Comparison of ENCODE assay signal across 8 mouse cellular contexts in genomic region chr6:31549361-31550051, GRCm38 (mm10). TPM values are rescaled to one million over a fixed set of nuclear protein-coding genes. Genes with fewer than 3 reads are reported as not detected.
DNase-seq lines count a peak whose midpoint lies in the region; ATAC-seq and TF ChIP-seq lines count a peak whose summit lies in the region.

No protein-coding gene starts in this region.

- no peak overlapping the region for H3K4me3 ChIP-seq in kidney, adult 2 months (ENCODE audit: insufficient read depth, low read depth, low read length)
- no peak overlapping the region for H3K4me3 ChIP-seq in midbrain, embryonic 16.5 days (ENCODE audit: low read depth, low read length)

- H3K9me3 ChIP-seq in midbrain, embryonic 16.5 days (replicated peaks; ENCODE audit: control insufficient read depth, low read length, poor library complexity, severe bottlenecking) = no peaks in the 10 kb centered on the region

- 23% methylated on average over 5 of the region's 5 CpGs for WGBS in kidney, adult 2 months
- WGBS in midbrain, embryonic 16.5 days = 42% methylated on average over 5 of the region's 5 CpGs

- 0 out of 2 replicates have a peak, but pooled peaks cover 3% of the 10 kb centered on the region for H3K4me1 ChIP-seq in kidney, adult 2 months (ENCODE audit: control insufficient read depth, insufficient read depth, low read length)
- H3K4me1 ChIP-seq in midbrain, embryonic 16.5 days (ENCODE audit: control insufficient read depth, insufficient read depth, low read length) = peaks cover 7% of the 10 kb centered on the region; the same call in 1 of the 2 replicates

- no peak overlapping the region for H3K9ac ChIP-seq in midbrain, embryonic 16.5 days (ENCODE audit: low read depth, low read length)

- no peak for TF ChIP-seq CTCF in kidney, adult 2 months (conservative IDR thresholded peaks at IDR 0.05; ENCODE audit: insufficient read depth, insufficient read length, low read depth, low read length)

- peak; percentile 64 for ATAC-seq in midbrain, embryonic 16.5 days
- no peak for ATAC-seq in megakaryocyte-erythroid progenitor cell, adult 5-6 weeks (replicated peaks; ENCODE audit: low FRiP score, low TSS enrichment, poor library complexity, severe bottlenecking)
- no peak for ATAC-seq in megakaryocyte, adult 5-6 weeks (ENCODE audit: poor library complexity, severe bottlenecking)

- H3K27me3 ChIP-seq in kidney, adult 2 months (replicated peaks; ENCODE audit: control insufficient read depth, insufficient read depth, low read length) = no peaks in the 10 kb centered on the region
- H3K27me3 ChIP-seq in midbrain, embryonic 16.5 days (ENCODE audit: control insufficient read depth, insufficient read depth, low read depth, low read length) = no peaks in the 10 kb centered on the region

- no peak overlapping the region for H3K4me2 ChIP-seq in midbrain, embryonic 16.5 days (ENCODE audit: low read length)

- no peaks in the 10 kb centered on the region for H3K36me3 ChIP-seq in kidney, adult 2 months (ENCODE audit: control insufficient read depth, insufficient read depth, low read length)
- no peaks in the 10 kb centered on the region for H3K36me3 ChIP-seq in midbrain, embryonic 16.5 days (ENCODE audit: control insufficient read depth, insufficient read depth, low read length)

- peak overlapping the region; percentile 25; the same call in 1 of the 2 replicates for H3K27ac ChIP-seq in kidney, adult 2 months (ENCODE audit: insufficient read depth, low read depth, low read length)
- H3K27ac ChIP-seq in midbrain, embryonic 16.5 days (ENCODE audit: low read length) = peak overlapping the region; percentile 47

- no peak for TF ChIP-seq POLR2A in kidney, adult 2 months (IDR thresholded peaks at IDR 0.05; ENCODE audit: low read depth, low read length)

- peak; percentile 34 for DNase-seq in urinary bladder, postnatal 10 days (ENCODE audit: low spot score)
- no peak for DNase-seq in urinary bladder, adult 2 months (ENCODE audit: low spot score)
- peak; percentile 81 to 82 for DNase-seq in heart, adult 18-20 months
- DNase-seq in kidney, adult 2 months = peak; percentile 75
- DNase-seq in layer of hippocampus, postnatal 36 days = no peak

RNA-seq across cellular contexts. Expression of gene Podxl, which starts 14.3 kb away (rescaled TPM):
- 23.1 and 32.5 TPM in 2 replicates for polyA plus RNA-seq in urinary bladder, adult 2 months (2012; rRNA removed)
- total RNA-seq in heart, adult 18-20 months (2021) = 10 to 100 TPM; 54.1 to 56.9 TPM
- polyA plus RNA-seq in kidney, adult 2 months (2012; rRNA removed) = 137 and 149 TPM in 2 replicates
- 8.5 and 11.1 TPM in 2 replicates for polyA plus RNA-seq in midbrain, embryonic 16.5 days (2015; fragmentation: Nextera tagmentation; extraction: Ambion mirVana)
- 0.92 and 1.8 TPM in 2 replicates for total RNA-seq in megakaryocyte-erythroid progenitor cell, adult 5-6 weeks (2014; fragmentation: Nextera tagmentation)
- 0.23 and 0.72 TPM in 2 replicates for total RNA-seq in megakaryocyte-erythroid progenitor cell, adult 5-6 weeks (2017)
- 10 to 100 TPM; 13.2 to 14.7 TPM for total RNA-seq in layer of hippocampus, postnatal 36 days (2021)
- total RNA-seq in megakaryocyte, adult 5-6 weeks (2015) = not detected in 2 replicates
- not detected in 2 replicates for total RNA-seq in megakaryocyte, adult 5-6 weeks (2017)

Comparison
In these comparisons a context has a peak if more than half of its experiments do, and no peak if none do; other contexts are left out.
1. DNase-seq: peak in urinary bladder, postnatal 10 days (single experiment), heart, adult 18-20 months (2 of 2) and kidney, adult 2 months (single experiment); none in urinary bladder, adult 2 months (single experiment) and layer of hippocampus, postnatal 36 days (0 of 2).
2. RNA of gene Podxl, which starts 14.3 kb away (total RNA-seq): 54.1 to 56.9 TPM in heart, adult 18-20 months and 13.2 to 14.7 TPM in layer of hippocampus, postnatal 36 days; 0.23 to 1.8 TPM in megakaryocyte-erythroid progenitor cell, adult 5-6 weeks and not detected in megakaryocyte, adult 5-6 weeks; every median in the first group is over 4 times any median in the second.